Mouse (Mus musculus) ES-E14 (cell line): ENCODE results near the gene Gm3448.
"Not testable (repeated sequence)": the region's sequence is repeated elsewhere in the genome, so short reads cannot be mapped to it uniquely, and the experiment has no call there.

Experiments
- CHD2 ChIP-seq: IDR thresholded peaks from 2 replicates; pipeline ENCODE4 v1.6.1; 2014; ENCODE audit warnings: mild to moderate bottlenecking, low read depth, low read length, inconsistent platforms
- MAFK ChIP-seq: IDR thresholded peaks from 2 replicates; pipeline ENCODE4 v1.6.1; 2014; ENCODE audit warnings: mild to moderate bottlenecking, low read depth, low read length, inconsistent platforms; ENCODE audit not compliant: insufficient read depth
- ZNF384 ChIP-seq: IDR thresholded peaks from 2 replicates; pipeline ENCODE4 v1.6.1; 2012; ENCODE audit warnings: low read depth, low read length, inconsistent platforms

- TF ChIP-seq MAFK, ZNF384, CHD2: not testable (repeated sequence)
Measured at GRCm38 (mm10) chr17:14994140-14994539, 47.2 kb downstream of the Gm3448 start.
